Mouse (Mus musculus) ZHBTc4 (cell line): ENCODE results near the gene Ccdc33.

Experiments used
- DNase-seq: peaks from one replicate; pipeline ENCODE4 v3.0.0-alpha.2; 2011; ENCODE audit warnings: low read depth, low spot score

Gene Ccdc33

GRCm38 (mm10) chr9:58118671-58119070 lies at the start of gene Ccdc33:
TSS of gene Ccdc33 (minus strand) at chr9:58118823.
- no peak for DNase-seq

- DNase-seq, result no peak
Observed at GRCm38 (mm10) chr9:58165779-58166178, 47.2 kb upstream of the Ccdc33 start.

- no peak for DNase-seq
Observed at GRCm38 (mm10) chr9:58163146-58163545, 44.5 kb upstream of the Ccdc33 start.

GRCm38 (mm10) chr9:58162173-58162572 lies 43.5 kb upstream of the Ccdc33 start:
- DNase-seq, result no peak

- DNase-seq, result no peak
Observed at GRCm38 (mm10) chr9:58160315-58160714, 41.7 kb upstream of the Ccdc33 start.

- DNase-seq, result no peak
Observed at GRCm38 (mm10) chr9:58159855-58160254, 41.2 kb upstream of the Ccdc33 start.

GRCm38 (mm10) chr9:58158541-58159311 lies 40.1 kb upstream of the Ccdc33 start:
- no peak for DNase-seq

GRCm38 (mm10) chr9:58157838-58158237 lies 39.2 kb upstream of the Ccdc33 start:
- DNase-seq, result no peak

- no peak for DNase-seq
Observed at GRCm38 (mm10) chr9:58156819-58157560, 38.4 kb upstream of the Ccdc33 start.

- DNase-seq, result no peak
Observed at GRCm38 (mm10) chr9:58155366-58155765, 36.7 kb upstream of the Ccdc33 start.

GRCm38 (mm10) chr9:58153095-58153494 lies 34.5 kb upstream of the Ccdc33 start:
- no peak for DNase-seq

GRCm38 (mm10) chr9:58150733-58151361 lies 32.2 kb upstream of the Ccdc33 start:
- no peak for DNase-seq

GRCm38 (mm10) chr9:58148806-58149205 lies 30.2 kb upstream of the Ccdc33 start:
- no peak for DNase-seq

- DNase-seq, result no peak
Observed at GRCm38 (mm10) chr9:58145417-58145816, 26.8 kb upstream of the Ccdc33 start.

GRCm38 (mm10) chr9:58144664-58145063 lies 26.0 kb upstream of the Ccdc33 start:
- no peak for DNase-seq

GRCm38 (mm10) chr9:58143419-58143818 lies 24.8 kb upstream of the Ccdc33 start:
- no peak for DNase-seq

- peak; percentile 66 for DNase-seq
Observed at GRCm38 (mm10) chr9:58139947-58140346, 21.3 kb upstream of the Ccdc33 start.

GRCm38 (mm10) chr9:58135921-58136321 lies 17.3 kb upstream of the Ccdc33 start:
- DNase-seq, result no peak

- DNase-seq, result no peak
Observed at GRCm38 (mm10) chr9:58134906-58135305, 16.3 kb upstream of the Ccdc33 start.

- no peak for DNase-seq
Observed at GRCm38 (mm10) chr9:58133893-58134884, 15.6 kb upstream of the Ccdc33 start.

- peak; percentile 30 for DNase-seq
Observed at GRCm38 (mm10) chr9:58131735-58132134, 13.1 kb upstream of the Ccdc33 start.
